Mouse (Mus musculus) telencephalon, adult 2 months (tissue): Measurements from ENCODE around the gene Cntn1.

Source experiments
- DNase-seq: peaks from one replicate; pipeline ENCODE4 v3.0.0-alpha.2; 2011; ENCODE audit warnings: low read depth, low spot score

Gene Cntn1

DNA sequence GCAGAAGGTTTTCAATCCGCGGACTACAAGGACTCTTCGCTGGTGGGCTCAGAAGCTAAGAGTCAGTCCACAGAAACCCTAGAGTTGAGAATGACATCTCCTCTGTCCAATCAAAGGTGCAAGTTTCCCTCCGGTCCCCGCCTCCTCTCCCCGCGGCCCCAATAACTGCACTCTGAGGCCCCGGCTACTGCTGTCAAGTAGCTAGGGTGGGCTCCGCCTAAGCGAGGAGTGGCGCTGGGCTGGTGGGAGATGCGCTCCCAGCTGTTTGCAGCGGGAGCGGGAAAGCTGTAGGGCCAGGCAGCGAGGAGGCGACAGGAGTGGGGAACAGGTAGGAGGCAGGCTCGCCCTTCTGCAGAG, at the start of gene Cntn1:
Cntn1 (plus strand) TSS at position 170 of the 357 bp plus-strand sequence.
- DNase-seq = peak; percentile 88

DNA sequence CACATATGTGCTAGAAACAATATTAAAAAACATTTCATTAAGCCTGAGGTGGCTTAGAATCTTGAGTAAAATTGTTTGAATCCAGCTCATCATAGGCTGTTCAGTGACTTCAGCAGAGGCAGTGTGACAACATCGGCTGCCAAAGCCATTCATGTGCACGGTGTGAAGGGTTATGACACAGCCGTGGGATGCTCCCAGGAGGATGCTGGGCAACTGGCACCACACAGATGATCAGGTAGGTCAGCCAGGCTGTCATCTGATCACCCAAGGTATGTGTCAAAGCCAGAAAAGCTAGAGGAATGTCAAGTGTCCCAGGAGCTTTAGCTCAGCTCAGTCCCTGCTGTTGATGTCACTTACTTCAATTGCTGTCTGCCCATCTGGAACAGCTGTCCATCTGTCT, 49.5 kb upstream of the Cntn1 start:
- DNase-seq = no peak

DNA sequence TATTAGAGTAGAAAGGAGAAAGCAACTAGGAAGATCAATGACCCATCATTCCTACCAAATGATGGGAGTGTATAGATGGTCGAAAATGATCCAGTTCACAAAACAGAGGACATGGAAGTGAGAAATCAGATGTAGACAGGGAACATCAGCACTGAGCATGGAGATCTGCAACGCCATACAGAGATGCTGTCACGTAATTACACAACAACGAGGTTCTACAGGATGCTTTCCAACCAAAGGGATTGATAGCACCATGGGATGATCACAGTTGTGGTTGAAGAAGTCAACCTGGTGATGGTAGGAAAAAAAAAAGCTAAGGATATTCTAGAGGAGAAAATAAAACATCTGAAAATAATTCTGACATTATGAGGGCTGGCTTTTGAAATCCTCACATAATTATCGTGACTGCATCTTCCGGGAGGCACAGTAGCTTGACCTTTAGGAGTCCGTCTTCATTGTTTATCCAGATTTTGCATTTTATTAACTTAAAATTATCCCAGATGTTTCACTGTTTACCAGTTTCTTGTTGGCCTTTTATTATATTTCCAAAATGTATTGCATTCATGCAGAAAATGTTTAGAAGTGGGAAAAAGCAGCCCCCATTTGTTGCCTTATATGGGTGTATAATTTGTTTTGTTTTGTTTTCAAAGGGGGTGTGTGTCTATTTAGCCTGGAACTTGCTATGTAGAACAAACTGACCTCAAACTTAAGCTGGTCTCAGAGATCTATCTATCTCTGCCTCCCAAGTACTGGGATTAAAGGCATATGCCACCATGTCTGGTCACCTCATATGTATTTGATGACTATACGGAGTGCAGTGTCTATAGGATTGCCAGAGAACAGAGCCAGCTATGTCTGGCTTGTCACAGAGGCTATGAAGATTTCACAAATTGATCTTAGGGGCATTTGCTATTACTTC, 38.5 kb upstream of the Cntn1 start:
- DNase-seq = no peak

DNA sequence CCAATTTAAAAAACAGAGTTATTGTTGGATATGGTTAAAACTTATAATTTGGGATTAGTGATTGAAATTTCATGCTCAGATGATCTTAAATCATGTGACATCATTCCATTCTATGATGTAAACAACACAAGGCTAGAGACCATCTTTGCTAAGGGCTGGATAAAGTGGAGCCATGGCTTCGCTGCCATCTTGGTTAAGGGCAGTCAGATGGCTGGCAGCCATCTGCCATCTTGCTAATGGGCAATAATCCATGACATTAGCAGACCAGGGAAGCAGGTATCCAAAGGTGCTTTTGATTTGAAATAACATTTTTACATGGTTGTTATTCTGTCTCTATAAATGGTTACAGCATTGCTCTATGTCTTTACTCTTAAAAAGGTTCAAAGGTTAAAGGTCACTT, 16.9 kb upstream of the Cntn1 start:
- no peak for DNase-seq

GRCm38 (mm10) chr15:92042538-92042937, 8.4 kb upstream of the Cntn1 start:
- no peak for DNase-seq

DNA sequence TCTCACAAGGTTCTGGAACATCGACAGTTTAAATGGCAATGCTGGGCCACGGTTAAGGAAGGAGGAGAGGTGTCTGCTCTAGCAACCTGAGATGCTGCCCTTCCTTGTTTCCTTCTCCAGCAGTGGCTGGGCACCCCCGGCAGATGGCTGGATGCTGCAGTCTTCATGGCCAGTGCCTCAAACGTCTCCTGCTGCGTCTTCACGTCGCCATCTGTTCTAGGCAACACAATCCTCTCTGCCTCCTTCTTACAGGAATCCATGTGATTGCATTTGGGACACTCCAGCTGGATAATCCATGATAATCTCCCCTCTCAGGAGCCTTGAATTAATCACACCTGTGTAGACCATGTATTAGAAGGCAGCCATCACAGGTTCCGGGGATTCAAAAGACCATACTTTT, 4.9 kb upstream of the Cntn1 start:
- DNase-seq = no peak

DNA sequence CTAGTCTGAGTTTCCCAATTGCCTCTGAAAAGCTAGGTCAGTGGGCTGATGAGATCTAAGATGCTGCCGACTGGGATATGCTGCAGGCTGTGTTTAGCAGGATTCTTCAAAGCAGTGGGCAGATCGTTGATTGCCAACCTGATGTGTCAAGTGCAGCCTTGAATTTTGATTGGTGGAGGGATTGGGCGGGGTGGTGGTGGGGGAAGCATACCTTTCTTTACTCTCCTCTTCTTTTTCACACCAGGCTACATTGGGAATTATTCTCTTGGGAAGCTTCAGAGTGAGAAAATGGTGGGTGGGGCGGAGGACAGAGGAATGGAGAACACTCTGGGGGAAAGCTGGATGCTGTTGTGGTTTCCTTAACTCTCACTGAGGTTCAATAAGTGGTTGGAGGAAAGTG, 2.9 kb upstream of the Cntn1 start:
- DNase-seq = peak; percentile 59

DNA sequence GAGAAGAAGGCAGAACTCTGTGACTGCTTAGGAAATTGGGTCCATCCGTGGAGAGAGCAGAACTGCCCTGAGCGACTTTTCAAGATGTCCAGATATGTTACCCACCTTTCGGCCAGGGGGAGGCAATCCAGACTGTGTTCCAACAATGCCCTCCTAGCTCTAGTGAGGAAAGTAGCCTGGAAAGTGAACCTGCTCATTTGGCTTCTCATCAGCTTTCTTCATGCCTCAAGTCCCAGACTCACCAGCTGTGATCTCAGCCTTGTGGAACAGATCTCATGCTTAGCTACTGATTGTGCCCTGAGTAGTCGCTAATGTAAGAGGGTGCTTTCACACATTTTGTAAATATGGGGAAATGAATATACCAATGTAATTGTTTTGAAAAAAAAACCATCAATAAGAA, 2.4 kb upstream of the Cntn1 start:
- no peak for DNase-seq

DNA sequence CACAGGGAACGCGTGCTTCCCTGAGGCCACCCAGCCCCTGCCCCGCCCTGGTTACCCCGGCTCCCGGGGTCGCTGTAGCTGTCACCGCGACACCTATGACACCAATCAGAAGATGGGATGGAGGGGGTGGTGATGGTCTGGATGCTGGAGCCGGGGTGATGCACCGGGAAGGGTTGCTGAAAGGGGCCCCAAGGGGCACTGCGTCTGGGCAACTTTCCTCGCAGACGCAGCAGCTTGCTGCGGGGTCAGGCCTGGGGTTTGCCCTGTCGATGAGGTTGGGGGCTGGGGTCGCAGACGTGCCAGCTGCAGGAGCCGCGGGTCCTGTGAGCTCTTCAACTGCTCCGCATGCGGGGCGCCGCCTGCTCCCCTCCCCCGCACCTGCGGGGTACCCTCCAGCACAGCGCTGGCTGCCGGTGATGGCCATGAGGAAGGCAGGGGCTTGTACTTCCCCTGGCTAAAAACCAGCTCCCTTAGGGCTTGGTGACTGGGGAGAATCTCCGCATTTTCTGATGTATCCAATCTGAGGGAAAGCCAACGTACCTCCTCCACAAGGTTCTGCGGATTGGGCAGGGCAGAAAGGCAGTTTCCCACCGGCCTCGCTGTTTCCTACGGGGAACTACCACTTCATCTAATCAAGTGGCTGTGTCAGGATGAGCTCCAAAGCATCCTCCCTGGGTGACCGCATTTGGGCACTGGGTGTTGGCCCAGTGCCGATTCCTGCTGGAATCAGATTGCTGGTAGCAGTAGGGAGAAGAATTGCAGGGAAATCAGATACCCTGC, 578 bp downstream of the Cntn1 start:
- DNase-seq = peak; percentile 56

DNA sequence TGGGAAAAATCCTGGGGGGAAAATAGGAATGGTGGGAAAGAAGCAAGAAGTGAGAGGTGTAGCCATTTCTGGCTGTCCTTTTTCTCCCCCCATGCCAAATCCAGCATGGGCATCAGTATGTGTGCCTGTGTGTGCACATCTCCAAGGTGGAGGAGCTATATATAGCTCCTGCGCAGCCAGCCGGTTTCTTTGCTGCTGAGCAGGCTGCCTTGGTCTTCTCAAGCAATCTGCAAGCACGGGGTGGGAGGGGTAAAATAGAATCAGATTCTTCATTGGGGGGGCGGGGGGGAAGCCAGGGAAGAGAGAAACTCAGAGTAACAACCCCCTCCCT, 1.1 kb downstream of the Cntn1 start:
- peak; percentile 78 for DNase-seq

DNA sequence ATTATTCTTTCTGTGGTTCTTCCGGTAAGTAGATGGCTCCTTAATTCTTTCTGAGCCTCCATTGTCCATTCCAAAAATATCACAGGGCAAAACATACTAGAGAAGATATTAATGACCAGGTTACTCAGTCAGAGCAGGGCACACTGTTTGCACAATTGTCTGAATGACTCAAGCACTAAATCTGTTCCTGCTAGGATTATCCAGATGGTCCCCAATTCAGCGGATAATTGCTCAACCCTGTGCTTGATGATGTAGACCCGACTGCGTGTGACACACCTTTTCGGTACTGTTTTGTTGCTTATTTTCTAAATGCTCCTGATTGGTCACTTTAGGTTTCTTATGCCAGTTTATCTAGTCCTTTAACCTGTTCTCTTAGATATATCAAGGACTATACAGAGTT, 6.6 kb downstream of the Cntn1 start:
- DNase-seq = no peak

- no peak for DNase-seq
These were observed 10.0 kb downstream of the Cntn1 start for GRCm38 (mm10) chr15:92060986-92061385.

DNA sequence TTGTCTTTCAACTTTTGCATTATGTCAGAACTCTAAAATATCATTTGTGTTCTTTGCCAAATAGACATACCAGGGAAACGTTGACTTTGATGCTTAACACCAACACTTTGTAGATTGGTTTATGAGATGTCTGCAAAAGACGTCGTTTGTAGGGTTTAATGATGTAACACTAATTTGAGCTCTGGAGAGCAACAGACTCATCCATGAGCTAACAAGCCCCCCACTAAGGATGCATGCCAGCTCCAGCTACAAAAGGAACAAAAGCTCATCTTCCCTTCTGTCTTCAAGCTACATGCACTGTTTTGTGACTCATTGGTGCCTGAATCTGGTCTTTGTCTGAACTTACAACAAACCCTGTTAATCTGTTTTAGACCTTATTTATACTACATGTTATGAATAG, 28.5 kb downstream of the Cntn1 start:
- no peak for DNase-seq

DNA sequence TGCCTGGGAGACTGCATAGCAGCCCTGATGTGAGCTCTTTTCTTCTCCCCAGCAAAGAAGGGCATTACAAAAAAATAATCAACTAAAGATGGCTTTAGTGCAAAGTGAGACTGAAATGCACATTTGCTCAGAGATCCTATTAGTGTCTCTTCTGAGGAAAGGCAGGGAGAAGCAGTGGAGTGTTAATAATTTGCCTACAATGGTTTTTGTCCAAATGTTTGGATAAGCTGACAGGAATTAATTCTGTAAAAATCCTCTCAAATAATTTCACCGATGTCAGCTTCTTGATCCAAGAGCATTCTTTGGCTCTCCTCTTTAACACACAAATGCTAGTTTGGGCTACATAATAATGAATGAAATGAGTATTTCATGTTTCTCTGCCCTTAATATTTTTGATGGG, 34.9 kb downstream of the Cntn1 start:
- no peak for DNase-seq

DNA sequence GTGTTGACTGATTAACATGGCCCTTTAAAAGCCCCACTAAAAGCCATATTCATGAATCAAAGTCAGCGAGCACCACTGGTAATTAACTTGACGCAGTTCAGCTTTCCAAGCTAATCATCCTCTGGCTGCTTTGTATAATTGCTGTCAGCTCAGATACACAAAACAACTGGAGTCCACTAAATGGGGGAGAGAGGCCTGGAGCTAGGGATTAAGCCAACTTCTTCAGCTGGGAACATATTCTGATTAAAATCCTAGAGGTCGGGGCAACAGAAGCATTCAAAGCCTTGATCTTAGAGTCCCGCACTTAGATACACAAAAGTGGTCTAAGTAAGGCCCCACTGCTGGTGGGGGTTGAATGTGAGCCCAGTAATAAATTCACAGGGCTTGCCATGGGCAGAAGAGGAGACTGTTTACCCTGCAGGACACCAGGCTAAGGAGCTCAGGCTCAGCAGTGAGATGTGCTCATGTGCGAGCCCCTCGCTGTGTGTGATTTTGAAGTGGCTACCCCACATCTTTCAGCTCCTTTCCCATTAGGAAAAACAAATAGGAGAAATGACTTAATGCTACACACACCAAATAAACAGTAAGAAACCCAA, 36.8 kb downstream of the Cntn1 start:
- DNase-seq = no peak

DNA sequence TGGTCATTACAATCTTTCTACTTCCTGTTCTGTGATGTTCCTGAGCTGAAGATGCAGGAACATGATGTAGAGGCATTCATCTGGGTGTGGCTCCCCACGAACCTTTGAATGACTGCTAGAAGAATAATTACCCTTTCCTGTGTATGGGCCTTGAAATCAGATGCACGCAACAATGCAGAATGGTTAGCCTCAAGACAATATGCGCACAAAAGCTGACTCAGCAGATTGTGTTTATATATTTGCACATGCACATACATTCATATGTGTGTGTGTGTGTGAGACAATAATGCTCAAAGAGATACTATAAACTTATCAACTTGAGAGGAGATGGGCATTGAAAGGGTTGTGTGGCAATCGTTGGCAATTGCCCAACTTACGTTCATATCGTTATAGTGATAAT, 39.8 kb downstream of the Cntn1 start:
- no peak for DNase-seq

DNA sequence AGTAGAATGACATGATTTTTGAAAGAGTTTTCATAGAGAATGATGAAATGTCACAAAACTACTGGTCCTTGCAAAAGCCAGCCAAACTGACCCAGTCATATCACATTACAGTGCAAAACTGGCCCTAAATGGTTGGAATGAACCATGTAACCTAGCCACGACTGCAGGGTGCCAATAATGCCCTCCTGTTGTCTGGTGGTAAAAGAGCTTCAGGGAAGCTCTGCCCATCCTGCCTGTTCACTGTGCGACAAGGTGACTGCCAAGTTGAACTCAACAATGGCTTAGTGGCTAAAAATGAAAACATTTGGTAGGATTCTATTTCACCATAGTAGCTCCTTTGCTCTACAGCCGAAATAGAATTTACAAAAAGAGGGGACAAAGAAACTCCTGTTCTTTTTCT, 41.1 kb downstream of the Cntn1 start:
- no peak for DNase-seq

DNA sequence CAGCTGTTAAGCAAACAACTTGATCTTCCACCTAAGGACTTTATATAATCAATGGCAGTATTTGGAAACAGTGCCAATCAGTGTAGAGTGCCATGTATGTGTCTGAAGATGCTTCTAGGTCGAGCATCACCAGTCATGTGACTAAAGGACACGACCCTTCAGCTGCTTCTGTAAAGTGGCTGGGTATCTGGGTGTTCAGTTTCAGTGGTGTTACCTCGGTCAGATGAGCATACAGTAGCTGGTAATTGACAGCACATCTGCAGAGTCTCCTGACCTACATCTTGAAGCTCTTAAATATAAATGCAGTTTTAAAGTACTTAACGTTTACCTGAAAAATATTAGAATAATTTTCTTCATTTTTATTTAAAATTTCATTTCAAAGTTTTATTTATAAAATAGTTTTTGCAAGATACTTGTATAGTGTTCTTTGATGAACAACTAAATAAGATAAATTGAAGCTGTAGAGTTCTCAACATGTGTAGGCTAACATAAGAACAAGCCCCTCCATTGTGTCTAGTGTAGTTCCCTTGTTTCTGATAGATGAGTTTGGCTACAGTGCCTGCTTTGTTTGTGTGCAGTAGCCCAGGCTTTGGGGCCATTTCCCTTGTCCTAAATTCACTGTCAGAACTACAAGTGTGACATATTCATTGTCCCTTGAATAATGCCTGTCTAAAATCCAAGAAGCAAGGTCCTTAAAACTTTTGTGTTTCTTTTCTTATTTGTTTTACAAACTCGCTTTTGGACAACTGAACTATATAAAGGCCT, 48.6 kb downstream of the Cntn1 start:
- DNase-seq = no peak

DNA sequence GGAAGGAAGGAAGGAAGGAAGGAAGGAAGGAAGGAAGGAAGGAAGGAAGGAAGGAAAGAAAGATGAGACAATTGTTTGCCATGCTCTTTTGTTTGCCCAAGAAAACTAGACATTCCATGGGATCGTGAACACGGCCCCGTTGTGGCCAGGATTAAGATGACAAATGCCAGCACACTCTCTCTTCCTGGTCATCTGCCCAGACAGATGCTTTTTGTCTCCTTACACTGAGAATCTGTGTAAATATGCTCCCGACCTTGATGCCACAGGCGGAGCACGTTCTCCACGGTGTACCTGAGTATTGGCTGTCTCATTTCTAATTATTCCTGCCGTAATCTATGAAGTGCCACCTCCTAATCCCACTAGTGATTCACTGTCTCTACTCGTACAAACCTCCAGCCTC, 51.0 kb downstream of the Cntn1 start:
- DNase-seq = no peak

GRCm38 (mm10) chr15:92112455-92112854, 61.5 kb downstream of the Cntn1 start:
- no peak for DNase-seq

DNA sequence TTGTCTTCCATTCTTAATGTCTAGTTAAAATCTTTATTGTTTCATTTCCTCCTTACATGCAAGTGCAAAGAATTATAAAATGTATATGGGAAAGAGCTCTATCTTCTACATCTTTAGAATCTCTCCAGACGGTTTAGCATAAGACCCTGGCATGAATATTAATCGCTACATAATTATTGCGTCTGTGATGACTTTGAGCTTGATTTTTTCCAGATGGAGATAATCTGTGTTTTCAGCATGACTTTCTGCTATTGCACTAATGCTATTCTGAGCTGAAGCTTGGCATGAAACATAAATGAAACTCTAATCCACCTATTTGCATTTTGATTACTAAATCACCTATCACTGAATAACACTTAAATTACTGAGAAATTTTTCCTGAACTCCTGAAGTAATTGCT, 82.0 kb downstream of the Cntn1 start:
- DNase-seq = no peak

DNA sequence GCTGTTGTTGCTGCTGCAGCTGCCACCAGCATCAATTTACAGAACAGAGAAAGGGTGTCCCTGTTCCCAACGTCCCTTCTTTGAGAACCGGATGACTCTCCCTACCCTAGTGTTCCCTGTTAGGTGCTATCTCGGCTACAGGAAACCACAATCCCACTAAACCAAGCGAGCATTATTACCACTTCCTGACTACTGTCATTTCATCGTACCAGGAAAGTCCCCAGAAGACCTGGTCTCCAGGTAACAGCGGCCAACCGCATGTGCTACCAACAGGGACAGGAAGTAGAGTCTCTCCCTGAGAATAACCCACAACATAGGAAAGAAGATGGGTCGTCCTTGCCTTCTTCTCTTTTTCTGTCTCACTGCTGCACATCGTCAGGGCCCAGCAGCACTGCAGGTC, 83.3 kb downstream of the Cntn1 start:
- DNase-seq = no peak
